Mouse (Mus musculus) embryonic facial prominence, embryonic 12.5 days (tissue): ENCODE measurements around the gene Anxa11. TPM values are rescaled to one million over a fixed set of nuclear protein-coding genes. Genes with fewer than 3 reads are reported as not detected.

ENCODE experiments used
- ATAC-seq: fragments of 200-750 bp; cut with Nextera tagmentation; 2 replicates; pipeline ENCODE4 v1.8.0; 2017; ENCODE audit not compliant: insufficient number of reproducible peaks, insufficient read depth, low FRiP score, low TSS enrichment
- H3K27ac ChIP-seq: fragments of 300-500 bp; sonication (generic); 2 replicates; pipeline ENCODE4 v1.5.1; 2016; ENCODE audit warnings: mild to moderate bottlenecking
- H3K27me3 ChIP-seq: fragments of 300-500 bp; sonication (generic); 2 replicates; pipeline ENCODE4 v1.6.1; 2016; ENCODE audit warnings: mild to moderate bottlenecking, moderate library complexity
- H3K36me3 ChIP-seq: fragments of 300-500 bp; sonication (generic); 2 replicates; pipeline ENCODE4 v1.6.1; 2016; ENCODE audit warnings: mild to moderate bottlenecking
- H3K4me1 ChIP-seq: fragments of 300-500 bp; sonication (generic); 2 replicates; pipeline ENCODE4 v1.6.1; 2016
- H3K4me2 ChIP-seq: fragments of 300-500 bp; sonication (generic); replicated peaks from 2 replicates; pipeline ENCODE4 v1.6.1; 2016; ENCODE audit warnings: mild to moderate bottlenecking, moderate library complexity
- H3K4me3 ChIP-seq: fragments of 300-500 bp; sonication (generic); 2 replicates; pipeline ENCODE4 v1.5.1; 2016; ENCODE audit warnings: mild to moderate bottlenecking
- H3K9ac ChIP-seq: fragments of 300-500 bp; sonication (generic); 2 replicates; pipeline ENCODE4 v1.6.1; 2016; ENCODE audit warnings: mild to moderate bottlenecking, moderate library complexity
- H3K9me3 ChIP-seq: fragments of 300-500 bp; sonication (generic); 2 replicates; pipeline ENCODE4 v1.6.1; 2016; ENCODE audit warnings: mild to moderate bottlenecking, moderate library complexity
- WGBS: fragments of 180-500 bp; shearing (Covaris S2); methylation state at CpG from one replicate; pipeline ENCODE4 v1.1.7; 2016; 5-methylcytosine and 5-hydroxymethylcytosine counted together
- polyA plus RNA-seq: library from polyadenylated mRNA; unstranded; fragments of >200 nt; fragmentation: Nextera tagmentation; extraction: Ambion mirVana; gene quantifications from 2 replicates; pipeline ENCODE4 v1.2.1, GENCODE M21; 2016

Gene Anxa11
- polyA plus RNA-seq, 1 experiment from 2014 or later = 14.4 TPM

GRCm38 (mm10) chr14:25814140-25814539, 27.8 kb upstream of the Anxa11 start:
- no peak overlapping the region for H3K27ac ChIP-seq
- no peak overlapping the region for H3K9ac ChIP-seq
- no peak overlapping the region for H3K4me3 ChIP-seq
- H3K4me1 ChIP-seq = no peaks in the 10 kb centered on the region
- H3K4me2 ChIP-seq = no peak overlapping the region
- no peaks in the 10 kb centered on the region for H3K9me3 ChIP-seq
- no peak for ATAC-seq
- H3K27me3 ChIP-seq = no peaks in the 10 kb centered on the region
- no peaks in the 10 kb centered on the region for H3K36me3 ChIP-seq

DNA sequence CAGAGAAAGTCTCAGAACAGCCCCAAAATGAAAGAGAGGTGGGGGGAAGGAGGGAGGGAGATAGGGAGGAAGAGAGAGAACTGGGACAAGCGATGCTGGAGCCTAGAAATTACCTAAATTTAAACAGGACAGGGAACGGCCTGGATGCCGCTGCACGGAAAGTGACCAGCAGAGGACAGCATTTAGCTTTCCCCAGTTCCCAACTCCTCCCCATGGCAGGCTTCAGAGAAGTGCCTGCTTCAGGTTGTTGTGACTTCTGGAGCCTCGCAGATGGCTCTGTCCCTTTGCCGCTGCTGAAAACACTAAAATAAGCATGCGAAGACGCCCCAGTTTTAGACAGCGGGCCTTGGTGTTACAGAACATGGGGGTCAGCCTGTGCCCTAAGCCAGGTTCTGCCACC, 25.5 kb upstream of the Anxa11 start:
- ATAC-seq = peak; percentile 64; the same call in 1 of the 2 replicates
- no peaks in the 10 kb centered on the region for H3K36me3 ChIP-seq
- 7% methylated on average over 9 of the region's 9 CpGs for WGBS
- no peaks in the 10 kb centered on the region for H3K9me3 ChIP-seq
- H3K4me1 ChIP-seq = no peaks in the 10 kb centered on the region
- H3K4me3 ChIP-seq = no peak overlapping the region
- H3K27ac ChIP-seq = no peak overlapping the region
- no peaks in the 10 kb centered on the region for H3K27me3 ChIP-seq
- H3K9ac ChIP-seq = no peak overlapping the region
- H3K4me2 ChIP-seq = no peak overlapping the region

DNA sequence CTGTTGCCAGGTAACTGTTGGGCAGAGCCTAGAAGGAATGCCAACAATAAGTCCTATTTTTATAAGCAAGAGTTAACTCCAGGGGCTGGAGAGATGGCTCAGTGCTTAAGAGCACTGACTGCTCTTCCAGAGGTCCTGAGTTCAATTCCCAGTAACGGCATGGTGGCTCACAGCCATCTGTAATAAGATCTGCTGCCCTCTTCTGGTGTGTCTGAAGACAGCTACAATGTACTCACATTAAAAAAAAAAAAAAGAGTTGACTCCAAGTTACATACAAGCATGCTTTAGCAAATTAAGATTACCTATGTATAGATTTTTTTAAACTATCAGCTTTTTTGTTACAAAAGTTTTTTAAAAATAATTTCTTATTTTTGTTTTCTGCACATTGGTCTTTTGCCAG, 19.4 kb upstream of the Anxa11 start:
- no peak overlapping the region for H3K9ac ChIP-seq
- H3K4me2 ChIP-seq = no peak overlapping the region
- no peak overlapping the region for H3K27ac ChIP-seq
- ATAC-seq = no peak
- H3K27me3 ChIP-seq = no peaks in the 10 kb centered on the region
- no peaks in the 10 kb centered on the region for H3K4me1 ChIP-seq
- no peak overlapping the region for H3K4me3 ChIP-seq
- no peaks in the 10 kb centered on the region for H3K36me3 ChIP-seq
- H3K9me3 ChIP-seq = no peaks in the 10 kb centered on the region
- 54% methylated on average over 1 of the region's 1 CpGs for WGBS

GRCm38 (mm10) chr14:25824995-25825394, 17.0 kb upstream of the Anxa11 start:
- Histone ChIP-seq H3K27ac (no peak overlapping the region), H3K4me3 (no peak overlapping the region), H3K9me3 (no peaks in the 10 kb centered on the region), H3K4me1 (no peaks in the 10 kb centered on the region), H3K9ac (no peak overlapping the region), H3K4me2 (no peak overlapping the region), H3K27me3 (no peaks in the 10 kb centered on the region), H3K36me3 (no peaks in the 10 kb centered on the region)
- ATAC-seq = no peak
- WGBS = 32% methylated on average over 5 of the region's 5 CpGs

GRCm38 (mm10) chr14:25825880-25826626, 15.9 kb upstream of the Anxa11 start:
- Histone ChIP-seq H3K9ac (no peak overlapping the region), H3K27ac (no peak overlapping the region), H3K9me3 (no peaks in the 10 kb centered on the region), H3K4me3 (no peak overlapping the region), H3K36me3 (no peaks in the 10 kb centered on the region), H3K27me3 (no peaks in the 10 kb centered on the region), H3K4me1 (no peaks in the 10 kb centered on the region; the same call in 1 of the 2 replicates), H3K4me2 (no peak overlapping the region)
- 72% methylated on average over 11 of the region's 11 CpGs for WGBS
- no peak for ATAC-seq

DNA sequence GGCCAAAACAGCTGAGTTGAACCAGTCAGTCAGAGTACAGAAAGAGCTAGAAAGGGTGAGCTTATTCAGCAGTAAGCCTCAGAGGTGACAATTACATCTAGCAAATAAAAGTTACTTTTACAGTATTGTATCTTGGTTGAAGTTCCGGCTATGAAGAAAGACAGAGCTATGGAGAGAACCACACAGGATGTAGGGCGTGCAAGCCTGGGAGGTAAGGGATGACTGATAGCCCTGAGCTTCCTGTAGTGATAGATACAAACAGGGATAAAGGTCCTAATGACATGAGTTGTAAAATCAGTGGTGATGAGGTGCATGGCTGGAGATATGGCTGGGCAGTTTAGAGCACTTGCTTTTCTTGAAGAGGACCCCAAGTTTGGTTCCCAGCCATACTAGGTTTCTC, 15.1 kb upstream of the Anxa11 start:
- Histone ChIP-seq H3K9me3 (no peaks in the 10 kb centered on the region), H3K9ac (no peak overlapping the region), H3K4me2 (no peak overlapping the region), H3K27ac (no peak overlapping the region), H3K36me3 (no peaks in the 10 kb centered on the region), H3K4me3 (no peak overlapping the region), H3K4me1 (no peaks in the 10 kb centered on the region; the same call in 1 of the 2 replicates), H3K27me3 (no peaks in the 10 kb centered on the region)
- 88% methylated on average over 2 of the region's 2 CpGs for WGBS
- no peak for ATAC-seq

DNA sequence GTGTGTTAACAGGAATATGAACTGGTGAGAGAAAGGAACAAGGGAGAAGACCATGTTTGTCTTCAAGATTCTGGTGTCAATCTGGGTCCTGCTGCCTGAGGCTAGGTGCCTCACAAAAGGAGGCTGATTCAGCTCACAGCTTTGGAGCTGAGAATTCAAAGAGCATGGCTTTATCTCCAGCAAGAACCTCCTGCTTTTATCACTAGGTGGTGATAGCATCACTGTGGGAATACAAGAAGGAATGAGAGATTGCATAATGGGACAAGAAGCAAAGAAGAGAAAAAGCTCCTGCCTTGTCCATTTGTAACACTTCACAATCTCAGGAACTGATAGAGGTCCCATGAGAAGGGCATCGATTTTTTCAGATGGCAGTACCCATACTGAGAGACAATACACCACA, 10.6 kb upstream of the Anxa11 start:
- no peak overlapping the region for H3K9ac ChIP-seq
- H3K36me3 ChIP-seq = no peaks in the 10 kb centered on the region
- no peaks in the 10 kb centered on the region for H3K9me3 ChIP-seq
- 75% methylated on average over 1 of the region's 1 CpGs for WGBS
- H3K4me1 ChIP-seq = no peaks in the 10 kb centered on the region; the same call in 1 of the 2 replicates
- no peak overlapping the region for H3K27ac ChIP-seq
- H3K27me3 ChIP-seq = no peaks in the 10 kb centered on the region
- H3K4me2 ChIP-seq = no peak overlapping the region
- no peak overlapping the region for H3K4me3 ChIP-seq
- ATAC-seq = no peak

DNA sequence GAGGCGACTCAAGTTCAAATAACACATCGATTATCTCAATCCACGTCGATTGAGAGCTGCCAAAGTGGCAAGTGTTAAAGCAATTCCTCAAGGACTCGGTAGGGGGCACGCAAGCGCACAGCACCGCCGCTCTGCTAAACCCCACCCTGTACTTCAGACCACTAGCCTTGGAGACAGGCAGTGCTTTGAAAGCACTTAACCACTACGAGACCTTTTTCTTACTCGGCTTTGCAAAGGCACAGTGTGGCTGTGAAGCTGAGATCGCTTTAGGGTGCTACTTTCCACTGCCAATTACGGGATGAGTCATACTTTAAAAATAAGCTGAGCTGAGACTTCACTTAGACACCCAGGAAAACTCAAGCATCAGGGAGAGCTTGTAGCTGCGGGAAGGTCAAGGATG, 9.7 kb upstream of the Anxa11 start:
- H3K4me3 ChIP-seq = no peak overlapping the region
- no peaks in the 10 kb centered on the region for H3K36me3 ChIP-seq
- no peaks in the 10 kb centered on the region for H3K9me3 ChIP-seq
- H3K27ac ChIP-seq = no peak overlapping the region
- H3K27me3 ChIP-seq = no peaks in the 10 kb centered on the region
- no peak overlapping the region for H3K9ac ChIP-seq
- ATAC-seq = no peak
- 11% methylated on average over 14 of the region's 14 CpGs for WGBS
- no peaks in the 10 kb centered on the region; the same call in 1 of the 2 replicates for H3K4me1 ChIP-seq
- no peak overlapping the region for H3K4me2 ChIP-seq

GRCm38 (mm10) chr14:25838411-25838810, 3.5 kb upstream of the Anxa11 start:
- no peak for ATAC-seq
- Histone ChIP-seq H3K9me3 (no peaks in the 10 kb centered on the region), H3K9ac (no peak overlapping the region), H3K4me2 (no peak overlapping the region), H3K27me3 (peaks cover 22% of the 10 kb centered on the region), H3K27ac (no peak overlapping the region), H3K4me1 (peaks cover 10% of the 10 kb centered on the region; the same call in 1 of the 2 replicates), H3K4me3 (no peak overlapping the region), H3K36me3 (no peaks in the 10 kb centered on the region)
- WGBS = 80% methylated on average over 8 of the region's 8 CpGs

DNA sequence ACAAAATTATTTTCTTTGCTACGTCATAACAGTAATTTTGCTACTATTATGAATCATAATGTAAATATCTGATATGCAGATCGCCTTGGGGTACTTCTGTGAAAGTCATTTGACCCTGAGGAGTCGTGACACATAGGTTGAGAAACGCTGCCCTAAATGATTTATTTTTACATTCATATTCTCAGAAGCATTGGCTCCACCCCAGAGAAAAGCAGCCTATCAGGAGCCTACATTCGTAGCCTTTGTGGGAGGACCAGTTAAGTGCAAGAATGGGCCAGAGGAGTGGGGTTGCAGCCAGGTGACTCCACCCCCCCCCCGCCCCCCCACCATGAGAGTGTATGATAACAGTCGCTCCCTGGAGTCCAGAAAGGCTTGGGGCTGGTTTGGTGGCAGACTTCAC, 2.2 kb upstream of the Anxa11 start:
- H3K27ac ChIP-seq = no peak overlapping the region
- 71% methylated on average over 7 of the region's 7 CpGs for WGBS
- H3K9me3 ChIP-seq = no peaks in the 10 kb centered on the region
- H3K36me3 ChIP-seq = no peaks in the 10 kb centered on the region
- peaks cover 10% of the 10 kb centered on the region; the same call in 1 of the 2 replicates for H3K4me1 ChIP-seq
- no peak overlapping the region for H3K4me3 ChIP-seq
- H3K4me2 ChIP-seq = no peak overlapping the region
- ATAC-seq = no peak
- peaks cover 22% of the 10 kb centered on the region for H3K27me3 ChIP-seq
- no peak overlapping the region for H3K9ac ChIP-seq

- Histone ChIP-seq H3K4me3 (no peak overlapping the region), H3K4me2 (no peak overlapping the region), H3K9ac (no peak overlapping the region), H3K9me3 (no peaks in the 10 kb centered on the region), H3K36me3 (no peaks in the 10 kb centered on the region), H3K27me3 (peaks cover 22% of the 10 kb centered on the region), H3K27ac (no peak overlapping the region), H3K4me1 (peaks cover 10% of the 10 kb centered on the region; the same call in 1 of the 2 replicates)
- 12% methylated on average over 7 of the region's 7 CpGs for WGBS
- ATAC-seq = no peak
Measured at GRCm38 (mm10) chr14:25840961-25841360, 995 bp upstream of the Anxa11 start.

GRCm38 (mm10) chr14:25841579-25841978, 377 bp upstream of the Anxa11 start:
- H3K36me3 ChIP-seq = no peaks in the 10 kb centered on the region
- peak overlapping the region; percentile 64 for H3K4me3 ChIP-seq
- WGBS = 2% methylated on average over 4 of the region's 4 CpGs
- peak overlapping the region; percentile 54; the same call in 1 of the 2 replicates for H3K9ac ChIP-seq
- H3K9me3 ChIP-seq = no peaks in the 10 kb centered on the region
- H3K4me1 ChIP-seq = peaks cover 10% of the 10 kb centered on the region; the same call in 1 of the 2 replicates
- no peak overlapping the region for H3K27ac ChIP-seq
- no peak for ATAC-seq
- peaks cover 22% of the 10 kb centered on the region for H3K27me3 ChIP-seq
- peak overlapping the region; percentile 98 for H3K4me2 ChIP-seq
